Mouse (Mus musculus) brain, embryonic 18.5 days (tissue): ENCODE results near the gene Tmem246.
"Not testable (repeated sequence)": the region's sequence is repeated elsewhere in the genome, so short reads cannot be mapped to it uniquely, and the experiment has no call there.

Experiments used
- DNase-seq: peaks from one replicate; pipeline ENCODE4 v3.0.0-alpha.2; 2012; ENCODE audit warnings: low read depth, low spot score

Tmem246 gene

DNA sequence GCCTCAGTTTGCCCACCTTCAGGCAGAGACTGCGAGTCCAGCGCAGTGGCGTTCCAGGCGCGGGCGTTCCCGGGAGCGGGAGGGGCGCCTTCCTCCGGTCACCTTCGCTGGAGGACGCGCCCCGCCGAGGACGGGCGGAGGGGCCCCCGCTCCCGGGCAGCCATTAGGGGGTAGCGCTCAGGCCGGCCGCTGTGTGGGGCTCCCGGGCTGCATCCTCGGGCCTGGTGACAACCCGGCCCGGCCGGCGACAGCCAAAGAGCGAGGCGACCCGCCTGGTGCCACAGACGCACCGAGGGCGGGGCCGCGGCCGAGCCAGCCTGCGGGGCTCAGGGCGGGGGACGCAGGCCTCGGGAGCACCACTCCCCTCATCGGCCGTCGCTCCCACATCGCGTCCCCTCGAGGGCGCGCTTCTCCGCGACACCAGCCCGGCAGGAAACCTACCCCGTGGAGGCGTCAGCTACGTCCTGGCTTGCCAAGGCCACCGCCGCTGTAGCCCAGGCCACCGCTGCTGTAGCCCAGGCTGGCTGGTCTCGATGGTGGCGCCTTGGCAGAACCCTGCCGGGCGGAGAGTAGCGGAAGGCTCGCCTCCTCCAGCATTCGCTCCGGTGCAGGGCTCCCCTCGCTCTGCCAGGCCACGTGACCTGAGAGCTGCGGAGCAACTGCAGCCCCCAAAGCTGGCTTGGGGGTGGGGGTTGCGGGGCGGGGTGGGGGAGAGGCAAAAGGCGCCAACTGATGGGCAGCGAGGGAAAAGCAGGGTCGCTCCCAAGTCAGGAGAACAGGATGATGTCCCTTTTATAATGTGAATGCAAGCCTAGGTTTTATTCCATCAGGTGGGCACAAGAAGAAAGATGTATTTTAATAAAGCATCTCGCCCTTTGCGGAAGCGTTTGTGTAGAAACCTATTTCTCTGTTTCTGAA is at the start of gene Tmem246:
Gene Tmem246 (minus strand): TSS at position 694 of the 918 bp plus-strand sequence.
- DNase-seq: peak; percentile 69

DNA sequence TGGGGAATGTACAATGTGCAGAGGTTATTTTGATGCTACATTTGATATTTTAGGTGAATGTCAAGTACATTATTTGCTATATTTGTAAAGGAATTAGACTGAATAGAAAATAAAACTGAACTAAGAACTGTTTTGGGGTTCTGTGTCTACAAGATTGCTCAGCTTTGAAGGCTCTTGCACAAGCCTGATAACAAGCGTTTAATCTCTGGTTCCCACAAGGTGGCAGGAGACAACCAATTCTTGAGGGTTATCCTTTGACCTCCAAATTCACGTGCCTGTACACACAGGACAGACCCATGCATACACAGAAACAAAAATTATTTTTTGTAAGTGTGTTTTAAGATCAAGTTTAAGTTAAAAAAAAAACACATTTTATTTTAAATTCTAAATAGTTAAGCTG is 42.2 kb upstream of the Tmem246 start:
- no peak for DNase-seq

DNA sequence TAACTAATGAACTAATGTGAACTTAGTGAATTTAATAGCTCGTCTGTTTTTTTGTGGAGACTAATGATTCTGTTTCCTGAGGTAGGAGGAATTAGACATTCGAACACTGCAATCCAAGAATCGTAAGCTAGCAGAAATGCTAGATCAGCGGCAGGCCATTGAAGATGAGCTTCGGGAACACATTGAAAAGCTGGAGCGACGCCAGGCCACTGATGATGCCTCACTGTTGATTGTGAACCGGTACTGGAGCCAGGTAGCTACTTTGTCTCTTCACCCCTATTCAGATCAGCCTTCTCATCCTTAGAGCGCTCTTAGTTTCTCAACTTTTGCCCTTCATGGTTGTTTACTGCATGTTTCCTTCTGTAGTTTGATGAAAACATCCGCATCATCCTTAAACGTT is 40.1 kb upstream of the Tmem246 start:
- no peak for DNase-seq

DNA sequence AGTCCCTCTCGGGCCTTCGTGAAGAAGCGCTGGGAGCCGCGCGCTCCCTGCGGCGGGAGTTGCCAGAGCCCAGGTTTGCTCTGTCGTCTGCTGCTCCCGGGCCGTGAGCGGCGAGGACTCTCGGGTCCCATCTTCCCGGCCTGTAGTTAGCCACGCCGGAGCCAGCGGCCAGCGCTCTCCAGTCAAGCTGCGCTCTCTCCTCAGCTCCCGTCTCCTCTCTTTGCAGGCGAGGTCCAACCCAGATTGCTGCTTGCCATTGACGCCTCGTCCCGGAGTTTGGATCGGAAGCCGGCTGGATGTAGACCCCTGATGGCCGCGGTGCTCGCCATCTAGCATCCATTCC is 34.4 kb upstream of the Tmem246 start:
- no peak for DNase-seq

DNA sequence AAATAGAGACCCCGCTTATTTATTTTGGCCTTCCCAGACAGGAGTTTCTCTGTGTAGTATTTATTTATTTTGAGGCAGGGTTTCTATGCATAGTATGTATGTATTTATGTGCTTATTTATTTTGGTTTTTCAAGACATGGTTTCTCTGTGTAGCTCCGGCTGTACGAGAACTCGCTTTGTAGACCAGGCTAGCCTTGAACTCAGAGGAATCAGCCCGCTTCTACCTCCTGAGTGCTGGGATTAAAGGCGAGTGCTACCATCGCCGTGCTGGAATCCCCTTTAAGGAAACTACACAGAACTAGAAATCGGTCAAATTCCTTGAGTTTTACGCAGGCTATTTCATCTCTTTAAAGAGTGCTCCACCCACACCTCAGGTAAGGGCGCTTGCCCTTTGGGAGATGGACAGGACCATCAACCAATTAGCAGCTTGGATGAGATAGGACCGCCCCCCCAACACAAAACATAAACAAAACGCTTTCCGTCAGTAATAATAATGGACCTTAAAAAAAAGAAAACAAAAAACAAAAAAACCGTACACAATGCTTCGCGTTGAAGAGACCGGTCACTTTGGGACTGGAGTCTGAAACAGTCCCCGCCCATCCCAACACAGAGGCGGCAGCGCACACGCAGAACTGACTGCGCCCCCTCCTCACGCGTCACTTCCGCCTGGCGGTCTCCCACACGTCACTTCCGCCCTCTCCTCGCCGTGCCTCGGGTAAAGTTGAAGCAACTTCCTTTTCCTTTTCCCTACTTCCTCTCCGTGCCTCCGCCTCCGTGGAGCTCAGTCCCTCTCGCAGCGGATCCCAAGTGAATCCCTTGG is 33.9 kb upstream of the Tmem246 start, which contains the start of gene Rnf20:
Gene Rnf20 (plus strand): TSS at position 688 of the 820 bp plus-strand sequence.
- peak; percentile 94 for DNase-seq

DNA sequence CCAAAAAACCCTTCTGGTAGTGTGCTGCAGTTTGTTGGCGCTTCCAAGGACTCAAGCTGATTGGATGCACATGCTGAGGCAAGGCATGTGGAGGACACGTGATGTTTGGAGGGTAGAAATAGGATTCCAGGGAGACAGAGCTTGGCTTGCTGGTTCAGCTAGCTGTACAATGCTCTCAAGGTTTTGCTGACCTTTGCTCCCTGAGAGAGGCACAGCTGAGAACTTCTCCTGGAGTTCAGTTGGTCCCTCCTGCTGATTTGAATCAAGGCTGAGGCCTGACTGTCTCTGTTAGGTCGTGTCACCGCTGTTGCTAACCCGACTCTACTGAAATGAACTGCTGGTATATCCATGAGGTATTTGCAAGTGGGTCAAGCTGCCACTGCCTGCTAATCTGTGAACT is 31.3 kb upstream of the Tmem246 start:
- no peak for DNase-seq

DNA sequence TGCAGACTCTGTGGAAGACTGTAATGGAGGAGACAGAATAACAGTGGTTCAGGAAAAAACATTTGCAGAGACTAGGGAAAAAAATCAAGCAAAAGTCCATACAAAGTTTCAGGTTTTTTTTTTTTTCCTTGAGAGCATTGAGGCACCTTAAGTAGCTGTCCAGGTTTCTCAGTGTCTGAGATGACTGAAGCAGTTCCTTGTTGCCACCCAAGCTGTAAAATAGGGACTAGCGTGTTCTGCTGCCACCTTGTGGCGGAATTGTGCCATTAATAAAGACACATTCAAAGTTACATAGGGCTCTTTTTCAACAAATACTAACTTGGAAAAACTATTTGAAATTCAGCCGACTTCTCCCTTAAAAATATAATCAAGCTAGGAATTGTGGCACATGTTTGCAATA is 29.3 kb upstream of the Tmem246 start:
- DNase-seq: peak; percentile 52

DNA sequence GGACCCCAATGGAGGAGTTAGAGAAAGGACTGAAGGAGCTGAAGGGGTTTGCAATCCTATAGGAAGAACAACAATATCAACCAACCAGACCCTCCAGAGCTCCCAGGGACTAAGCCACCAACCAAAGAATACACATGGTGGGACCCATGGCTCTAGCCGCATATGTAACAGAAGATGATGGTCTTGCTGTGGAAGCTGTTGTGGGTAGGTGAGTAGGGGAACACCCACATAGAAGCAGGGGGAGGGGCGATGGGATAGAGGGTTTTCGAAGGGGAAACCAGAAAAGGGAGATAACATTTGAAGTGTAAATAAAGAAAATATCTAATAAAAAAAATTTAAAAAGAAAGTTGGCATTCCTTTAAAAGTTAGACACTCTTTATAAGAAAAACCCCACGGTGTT is 27.3 kb upstream of the Tmem246 start:
- not testable (repeated sequence) for DNase-seq

DNA sequence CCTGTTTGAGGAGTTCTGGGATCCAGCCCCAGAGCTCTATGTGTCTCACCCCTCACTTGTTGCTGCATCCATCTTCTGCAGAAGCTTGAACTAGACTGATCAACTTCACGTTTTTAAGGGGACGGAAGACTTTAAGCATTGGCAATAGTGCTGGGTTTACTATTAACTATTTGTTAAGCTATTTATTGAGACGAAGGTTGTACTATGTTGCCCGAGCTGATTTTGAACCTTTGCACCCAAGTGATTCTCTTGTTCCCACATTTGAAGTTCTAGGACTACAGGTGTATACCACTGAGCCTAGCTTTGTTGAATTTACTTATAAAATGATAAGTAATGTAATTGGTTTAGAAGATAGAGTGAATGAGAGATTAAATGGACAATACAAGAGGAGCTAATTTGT is 26.2 kb upstream of the Tmem246 start:
- DNase-seq: no peak

DNA sequence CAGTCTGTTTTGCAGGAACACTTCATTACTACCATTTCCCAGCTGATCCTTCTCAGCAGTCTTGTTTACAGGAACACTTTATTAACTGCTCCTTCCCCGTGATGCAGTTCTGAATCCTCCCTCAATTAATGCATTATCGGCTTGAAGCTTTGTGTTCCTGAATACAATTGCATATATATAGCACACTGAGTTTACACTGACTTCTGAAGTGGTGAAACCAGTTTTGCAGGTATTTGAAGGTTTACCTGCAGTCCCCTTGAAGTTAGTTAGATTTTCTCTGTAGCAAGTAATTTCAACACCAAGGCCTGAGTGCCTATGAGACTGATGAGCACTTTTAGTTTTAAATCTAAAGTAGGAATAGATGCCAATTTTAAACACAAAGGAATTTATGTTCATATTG is 24.6 kb upstream of the Tmem246 start:
- no peak for DNase-seq

DNA sequence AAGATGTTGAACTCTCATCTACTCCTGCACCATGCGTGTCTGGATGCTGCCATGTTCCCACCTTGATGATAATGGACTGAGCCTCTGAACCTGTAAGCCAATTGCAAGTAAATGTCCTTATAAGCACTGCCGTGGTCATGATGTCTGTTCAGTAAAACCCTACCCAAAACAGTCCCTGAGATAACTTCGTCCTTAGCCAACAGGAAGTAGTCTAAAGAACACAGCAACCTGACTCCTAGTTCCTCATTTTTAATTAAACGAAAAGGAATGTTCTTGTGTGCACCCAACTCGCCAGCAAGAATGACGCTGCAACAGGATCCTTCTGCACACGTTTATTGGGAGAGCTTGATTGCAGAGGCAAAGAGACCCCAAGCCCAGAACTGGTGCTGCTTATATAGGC is 22.2 kb upstream of the Tmem246 start:
- not testable (repeated sequence) for DNase-seq

DNA sequence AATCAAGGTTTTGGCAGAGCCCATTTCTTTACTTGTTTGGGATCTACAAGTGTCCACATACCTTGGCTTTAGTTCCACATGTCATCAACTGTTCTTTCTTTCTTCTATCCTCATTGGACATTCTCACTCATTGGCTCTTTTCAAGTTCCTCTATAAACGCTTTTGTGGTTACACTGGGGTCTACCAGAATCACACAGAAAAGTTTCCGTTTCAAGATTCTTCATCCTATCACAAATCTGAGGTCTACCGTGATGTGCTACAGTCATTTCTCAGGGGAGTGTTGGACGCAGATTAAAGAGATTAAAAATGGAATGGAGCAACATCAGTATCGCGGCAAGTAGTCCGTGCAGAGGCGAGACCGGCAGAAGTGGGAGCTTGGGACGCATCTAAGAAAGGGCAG is 19.2 kb upstream of the Tmem246 start:
- no peak for DNase-seq

DNA sequence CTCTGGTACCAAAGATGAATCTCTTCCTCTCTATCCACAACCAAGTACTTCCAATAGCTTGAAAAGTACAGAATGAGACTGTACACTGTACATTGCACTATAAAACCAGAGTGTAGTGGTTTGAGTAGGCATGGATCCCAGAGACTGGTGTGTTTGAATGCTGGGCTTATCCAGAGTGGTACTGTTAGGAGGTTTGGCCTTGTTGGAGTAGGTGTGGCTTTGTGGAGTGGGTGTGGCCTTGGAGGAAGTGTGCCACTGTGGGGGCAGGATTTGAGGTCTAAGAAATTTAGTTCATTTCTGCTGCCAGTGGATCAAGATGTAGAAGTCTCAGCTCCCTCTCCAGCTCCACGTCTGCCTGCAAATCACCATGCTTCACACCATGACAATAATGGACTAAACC is 7.8 kb upstream of the Tmem246 start:
- DNase-seq: no peak

DNA sequence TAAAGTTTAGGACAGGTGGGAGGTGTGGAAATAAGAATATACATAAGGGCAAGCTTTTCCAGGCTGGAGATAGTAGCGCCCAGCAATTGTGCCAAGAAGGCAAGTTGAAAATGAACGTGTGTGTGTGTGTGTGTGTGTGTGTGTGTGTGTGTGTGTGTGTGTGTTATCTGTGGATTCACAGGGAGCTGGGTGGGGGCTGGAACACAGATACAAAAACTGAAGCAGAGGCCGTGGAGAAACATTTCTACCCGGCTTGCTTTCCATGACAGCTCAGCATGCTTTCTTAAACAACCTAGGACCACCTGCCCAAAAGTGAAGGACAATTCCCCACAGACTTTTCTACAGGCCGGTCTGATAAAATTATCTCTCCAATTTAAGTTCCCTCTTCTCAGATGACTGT is 6.9 kb upstream of the Tmem246 start:
- no peak for DNase-seq

DNA sequence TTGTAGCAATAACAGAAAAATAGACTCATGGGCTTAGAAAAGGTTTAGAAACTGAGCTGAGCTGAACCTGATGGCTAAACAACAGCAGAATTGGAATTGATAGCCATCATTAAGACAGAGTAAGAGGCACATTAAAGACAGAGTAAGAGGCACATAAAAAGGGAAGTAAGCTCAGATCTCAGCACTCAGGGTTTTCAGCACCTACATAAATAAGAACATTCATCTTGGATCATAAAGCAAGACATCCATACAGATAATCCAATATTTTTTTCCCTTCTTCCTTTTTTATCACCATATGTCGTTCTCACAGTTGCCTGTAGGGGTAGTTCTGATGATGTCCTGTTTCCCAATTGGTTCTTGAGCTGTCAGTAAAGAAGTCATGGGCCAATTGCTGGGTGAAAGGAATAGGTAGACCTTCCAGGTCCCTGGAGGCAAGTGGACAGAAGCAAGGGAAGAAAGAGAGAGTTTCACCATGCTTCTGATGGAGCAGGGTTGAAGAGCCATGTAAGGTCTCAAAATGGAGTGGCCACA is 6.4 kb upstream of the Tmem246 start:
- DNase-seq: no peak

DNA sequence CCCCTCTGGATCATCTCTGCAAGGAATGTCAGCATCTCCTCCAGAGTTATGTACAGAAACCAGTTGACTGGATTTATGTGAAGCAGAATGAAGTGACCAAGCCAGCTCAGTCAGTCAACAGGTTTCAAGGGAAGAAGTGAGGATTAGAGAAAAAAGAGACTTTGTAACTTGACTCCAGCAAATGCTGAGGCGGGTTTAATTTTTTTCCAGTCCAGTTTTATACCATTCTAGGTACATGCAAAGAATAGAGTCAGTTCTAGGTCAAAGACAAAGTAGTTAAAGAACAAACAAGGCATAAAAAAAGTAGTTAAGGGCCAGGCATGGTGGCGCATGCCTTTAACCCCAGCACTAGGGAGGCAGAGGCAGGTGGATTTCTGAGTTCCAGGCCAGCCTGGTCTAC is 5.5 kb upstream of the Tmem246 start:
- DNase-seq: no peak

DNA sequence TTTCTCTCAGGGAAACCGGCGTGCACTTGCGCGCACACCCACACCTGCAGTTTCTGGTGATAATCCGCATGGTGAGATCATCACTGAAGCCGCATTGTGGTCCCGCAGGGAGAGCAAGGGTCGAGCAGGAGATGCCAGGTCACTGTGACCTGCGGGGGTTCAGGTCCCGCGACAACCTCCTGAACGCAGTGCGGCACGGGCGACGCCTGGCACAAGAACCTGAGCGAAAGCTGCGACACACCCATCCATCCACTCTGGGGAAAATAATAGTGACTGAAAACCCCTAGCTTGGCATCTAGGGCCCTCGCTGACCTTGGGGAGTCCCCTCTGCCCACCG is 862 bp downstream of the Tmem246 start:
- DNase-seq: no peak

DNA sequence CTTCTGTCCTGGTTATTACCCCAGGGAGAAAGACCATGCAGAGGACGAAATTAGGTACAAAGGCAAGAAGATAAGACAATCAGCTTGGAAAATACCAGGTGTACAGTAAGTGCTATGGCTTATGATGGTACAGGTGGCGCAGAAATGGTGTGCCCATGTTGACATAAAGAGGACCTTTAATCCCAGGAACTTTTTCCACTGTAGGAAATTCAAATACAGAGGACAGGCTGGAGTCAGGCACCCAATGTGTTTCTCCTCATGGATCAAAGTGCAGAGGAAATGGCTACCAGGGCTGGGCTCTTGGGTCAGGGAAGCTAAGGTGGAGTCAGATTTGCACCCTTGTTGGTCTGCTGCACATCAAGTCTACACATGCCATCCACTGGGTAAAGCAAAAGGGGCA is 7.5 kb downstream of the Tmem246 start:
- DNase-seq: no peak

DNA sequence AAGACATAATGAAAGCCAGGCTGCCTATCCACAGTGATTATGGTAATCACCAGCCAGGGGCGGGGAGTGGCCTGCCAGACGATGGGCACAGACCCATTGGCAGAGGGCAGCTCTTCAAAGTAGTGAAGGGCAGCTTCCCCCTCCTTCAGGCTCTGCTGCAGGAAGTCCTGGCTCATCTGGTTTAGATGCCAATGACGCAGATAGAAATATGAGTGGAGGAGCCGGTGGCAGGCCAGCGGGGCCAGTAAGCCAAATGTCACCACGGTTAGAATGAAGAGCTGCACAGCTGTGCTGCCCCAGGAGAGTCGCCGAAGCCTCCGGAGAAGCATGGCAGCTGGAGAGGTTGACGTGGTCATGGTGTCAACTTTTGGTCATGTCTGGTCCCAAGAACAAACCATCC is 10.9 kb downstream of the Tmem246 start:
- DNase-seq: no peak

DNA sequence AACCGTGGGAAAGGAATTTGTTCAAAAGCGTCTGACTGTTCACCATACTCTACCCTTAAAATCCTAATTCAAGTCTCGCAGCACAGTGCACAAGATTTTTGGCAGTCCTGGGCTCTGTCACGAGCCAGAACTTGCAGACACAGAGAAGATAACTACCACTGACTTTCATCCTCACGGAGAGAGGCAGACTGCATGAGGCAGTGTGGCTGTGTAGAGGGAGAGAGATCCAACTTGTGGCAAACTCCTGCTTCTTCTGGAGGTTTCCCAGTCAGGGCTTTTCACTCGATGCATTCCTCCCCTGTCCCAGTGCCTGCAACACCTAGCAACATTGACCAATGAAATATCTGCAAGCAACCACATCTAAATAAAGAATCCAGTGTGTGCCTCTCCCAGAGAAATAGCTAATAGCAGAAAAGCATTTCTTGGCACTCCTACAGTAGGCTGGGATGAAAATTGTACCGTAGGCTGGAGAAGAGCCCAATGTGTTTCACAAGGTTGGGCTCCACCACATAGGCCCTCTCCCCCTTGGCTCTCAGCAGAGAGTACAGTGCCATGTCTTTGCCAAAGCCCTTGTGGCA is 12.1 kb downstream of the Tmem246 start:
- DNase-seq: no peak

DNA sequence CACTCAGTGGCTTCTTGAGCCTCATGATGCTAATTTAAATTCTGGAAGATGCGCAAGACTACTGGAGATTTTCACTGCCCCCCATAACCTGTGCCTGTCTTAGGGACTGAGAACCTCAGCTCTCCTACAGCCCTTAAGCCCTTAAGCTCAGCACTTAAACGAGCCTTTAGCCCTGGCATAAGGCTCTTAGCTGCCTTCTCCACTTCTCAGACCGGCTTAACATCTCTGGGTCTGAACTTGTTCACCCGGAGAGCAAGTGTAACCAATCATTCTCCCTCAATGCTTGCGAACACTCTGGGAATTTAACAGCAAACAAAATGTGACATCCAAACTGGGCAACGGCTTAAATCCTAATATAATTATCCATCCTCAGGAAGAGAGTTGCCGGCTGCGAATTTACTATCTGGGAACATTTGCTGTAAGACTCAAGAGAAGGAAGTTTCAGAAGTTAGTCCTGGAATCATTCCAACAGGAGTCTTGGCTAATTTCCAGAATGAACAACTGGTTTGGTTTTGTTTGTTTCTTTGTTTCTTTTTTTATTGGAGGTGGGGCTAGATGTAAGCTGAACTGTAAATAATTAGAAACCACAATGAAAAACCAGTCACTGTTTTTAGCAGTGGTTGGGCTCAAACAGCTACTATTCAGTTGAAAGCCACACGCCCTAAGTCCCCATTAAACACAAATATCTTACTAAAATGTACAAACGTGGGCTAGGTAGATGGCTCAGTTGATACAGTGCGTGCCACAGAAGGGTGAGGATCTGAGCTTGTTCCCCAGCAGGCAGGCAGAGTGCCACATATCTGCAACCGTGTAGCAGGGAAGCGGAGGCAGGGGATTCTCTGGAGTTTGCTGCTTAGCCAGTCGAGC is 13.5 kb downstream of the Tmem246 start:
- DNase-seq: no peak
